Mouse (Mus musculus) right cerebral cortex, postnatal 14 days (tissue): ENCODE data around the gene Cep128.

Experiments
- DNase-seq: peaks from one replicate; pipeline ENCODE4 v3.0.0; 2022

Gene Cep128

GRCm38 (mm10) chr12:91171613-91172012 lies 212.6 kb downstream of the Cep128 start:
- no peak for DNase-seq

GRCm38 (mm10) chr12:91161015-91161730 lies 223.0 kb downstream of the Cep128 start:
- DNase-seq: no peak

GRCm38 (mm10) chr12:91158481-91158880 lies 225.7 kb downstream of the Cep128 start:
- no peak for DNase-seq

- no peak for DNase-seq
These were observed 230.2 kb downstream of the Cep128 start for GRCm38 (mm10) chr12:91154052-91154451.

GRCm38 (mm10) chr12:91149152-91149551 lies 235.1 kb downstream of the Cep128 start:
- no peak for DNase-seq

- no peak for DNase-seq
These were observed 249.3 kb downstream of the Cep128 start for GRCm38 (mm10) chr12:91134740-91135517.

GRCm38 (mm10) chr12:91115054-91115453 lies 269.2 kb downstream of the Cep128 start:
- no peak for DNase-seq

- no peak for DNase-seq
These were observed 280.9 kb downstream of the Cep128 start for GRCm38 (mm10) chr12:91103316-91103715.

GRCm38 (mm10) chr12:91097869-91098268 lies 286.3 kb downstream of the Cep128 start:
- no peak for DNase-seq

- no peak for DNase-seq
These were observed 288.0 kb downstream of the Cep128 start for GRCm38 (mm10) chr12:91096197-91096596.

GRCm38 (mm10) chr12:91088271-91088670 lies 295.9 kb downstream of the Cep128 start:
- DNase-seq: no peak

GRCm38 (mm10) chr12:91085967-91086366 lies 298.2 kb downstream of the Cep128 start:
- no peak for DNase-seq

GRCm38 (mm10) chr12:91075600-91075999 lies 308.6 kb downstream of the Cep128 start:
- no peak for DNase-seq

GRCm38 (mm10) chr12:91070551-91071045 lies 313.6 kb downstream of the Cep128 start:
- no peak for DNase-seq

GRCm38 (mm10) chr12:91067083-91067441 lies 317.1 kb downstream of the Cep128 start:
- no peak for DNase-seq

- DNase-seq: no peak
These were observed 317.7 kb downstream of the Cep128 start for GRCm38 (mm10) chr12:91066286-91067082.

- no peak for DNase-seq
These were observed 318.8 kb downstream of the Cep128 start for GRCm38 (mm10) chr12:91065423-91065822.

GRCm38 (mm10) chr12:91064368-91064999 lies 319.7 kb downstream of the Cep128 start:
- DNase-seq: no peak

GRCm38 (mm10) chr12:91063337-91064015 lies 320.7 kb downstream of the Cep128 start:
- DNase-seq: no peak

- DNase-seq: no peak
These were observed 321.5 kb downstream of the Cep128 start for GRCm38 (mm10) chr12:91062681-91063080.

GRCm38 (mm10) chr12:91059704-91060318 lies 324.4 kb downstream of the Cep128 start:
- no peak for DNase-seq

GRCm38 (mm10) chr12:91056885-91057284 lies 327.3 kb downstream of the Cep128 start:
- no peak for DNase-seq
